Mouse (Mus musculus): ENCODE results near the gene Ndufs1.

GRCm38 (mm10) chr1:63113274-63114135, 63.1 kb downstream of the Ndufs1 start:
- TF ChIP-seq CTCF (IDR thresholded peaks at IDR 0.05; ENCODE audit: insufficient read depth, low read depth, low read length) (no peak), POLR2A (IDR thresholded peaks at IDR 0.05; ENCODE audit: insufficient read depth, low read depth, low read length) (no peak)
